Mouse (Mus musculus) lung, embryonic 16.5 days (tissue): ENCODE data around the gene Ceacam10. TPM values are rescaled to one million over a fixed set of nuclear protein-coding genes. Genes with fewer than 3 reads are reported as not detected.

Experiments used
- ATAC-seq: fragments of 200-750 bp; cut with Nextera tagmentation; 2 replicates; pipeline ENCODE4 v1.8.0; 2017; ENCODE audit warnings: low read depth, mild to moderate bottlenecking, moderate library complexity
- H3K27ac ChIP-seq: fragments of 300-500 bp; sonication (generic); 2 replicates; pipeline ENCODE4 v1.5.1; 2014; ENCODE audit warnings: mild to moderate bottlenecking, control low read depth, low read length
- H3K27me3 ChIP-seq: fragments of 300-500 bp; sonication (generic); 2 replicates; pipeline ENCODE4 v1.6.1; 2014; ENCODE audit warnings: low read depth, low read length, mixed read lengths; ENCODE audit not compliant: control insufficient read depth, insufficient read depth
- H3K36me3 ChIP-seq: fragments of 300-500 bp; sonication (generic); 2 replicates; pipeline ENCODE4 v1.6.1; 2014; ENCODE audit warnings: low read length; ENCODE audit not compliant: control insufficient read depth, insufficient read depth
- H3K4me1 ChIP-seq: fragments of 300-500 bp; sonication (generic); replicated peaks from 2 replicates; pipeline ENCODE4 v1.6.1; 2014; ENCODE audit warnings: low read length, mixed read lengths; ENCODE audit not compliant: control insufficient read depth, insufficient read depth
- H3K4me2 ChIP-seq: fragments of 300-500 bp; sonication (generic); 2 replicates; pipeline ENCODE4 v1.6.1; 2014; ENCODE audit warnings: low read depth, low read length, control low read depth
- H3K4me3 ChIP-seq: fragments of 300-500 bp; sonication (generic); 2 replicates; pipeline ENCODE4 v1.5.1; 2014; ENCODE audit warnings: mild to moderate bottlenecking, low read length, control low read depth
- H3K9ac ChIP-seq: fragments of 300-500 bp; sonication (generic); 2 replicates; pipeline ENCODE4 v1.6.1; 2014; ENCODE audit warnings: low read length, control low read depth
- H3K9me3 ChIP-seq: fragments of 300-500 bp; sonication (generic); 2 replicates; pipeline ENCODE4 v1.6.1; 2016; ENCODE audit warnings: low read length; ENCODE audit not compliant: control insufficient read depth
- WGBS: fragments of 180-500 bp; shearing (Covaris S2); extraction: QIAGEN DNeasy Blood & Tissue Kit; methylation state at CpG from one replicate; pipeline ENCODE4 v1.1.7; 2014; 5-methylcytosine and 5-hydroxymethylcytosine counted together
- polyA plus RNA-seq: library from polyadenylated mRNA; unstranded; fragments of >200 nt; fragmentation: Nextera tagmentation; extraction: Ambion mirVana; gene quantifications from 2 replicates; pipeline ENCODE4 v1.2.1, GENCODE M21; 2015

The Ceacam10 gene
- polyA plus RNA-seq, 1 experiment from 2014 or later: not detected

DNA sequence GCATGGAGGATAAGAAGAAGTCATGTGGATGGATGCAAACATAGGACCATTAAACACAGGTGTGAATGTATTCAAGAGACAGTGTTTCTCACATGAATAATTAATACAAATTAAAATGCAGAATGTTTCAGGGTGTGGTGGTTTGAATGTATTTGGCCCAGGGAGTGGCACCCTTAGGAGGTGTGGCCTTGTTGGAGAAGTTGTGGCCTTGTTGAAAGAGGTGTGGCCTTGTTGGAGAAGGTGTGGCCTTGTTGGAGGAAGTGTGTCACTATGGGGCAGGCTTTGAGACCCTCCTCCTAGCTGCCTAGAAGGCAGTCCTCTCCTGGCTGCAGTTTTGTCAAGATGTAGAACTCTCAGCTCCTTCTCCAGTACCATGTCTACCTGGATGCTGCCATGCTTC lies 5.6 kb upstream of the Ceacam10 start:
- H3K27me3 ChIP-seq: no peaks in the 10 kb centered on the region
- no peaks in the 10 kb centered on the region for H3K4me1 ChIP-seq
- H3K27ac ChIP-seq: no peak overlapping the region
- H3K9ac ChIP-seq: no peak overlapping the region
- H3K4me2 ChIP-seq: no peak overlapping the region
- H3K36me3 ChIP-seq: no peaks in the 10 kb centered on the region
- no peak overlapping the region for H3K4me3 ChIP-seq
- no peaks in the 10 kb centered on the region for H3K9me3 ChIP-seq
- ATAC-seq: no peak

DNA sequence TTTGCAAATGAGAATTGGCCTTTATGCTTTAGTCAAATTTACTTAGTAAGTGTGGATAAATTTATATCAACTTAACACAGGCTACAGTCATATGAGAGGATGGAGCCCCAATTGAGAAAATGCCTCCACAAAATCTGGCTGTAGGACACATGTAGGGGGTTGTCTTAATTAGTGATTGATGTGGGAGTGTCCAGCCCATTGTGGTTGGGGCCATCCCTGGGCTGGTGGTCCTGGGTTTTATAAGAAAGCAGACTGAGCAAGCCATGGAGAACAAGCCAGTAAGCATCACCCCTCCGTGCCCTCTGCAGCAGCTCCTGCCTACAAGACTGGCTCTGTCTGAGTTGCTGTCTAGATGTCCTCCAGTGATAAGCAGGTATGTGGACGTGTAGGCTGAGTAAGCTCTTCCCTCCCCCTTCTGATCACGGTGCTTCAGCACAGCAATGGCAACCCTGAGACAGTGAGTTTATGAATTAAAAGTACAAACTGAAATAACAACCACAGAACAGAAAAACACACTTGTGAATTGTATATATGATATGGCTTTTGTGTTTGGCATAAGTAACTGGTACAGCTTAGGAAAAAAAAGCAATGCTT lies 3.0 kb upstream of the Ceacam10 start:
- Histone ChIP-seq H3K4me1 (no peaks in the 10 kb centered on the region), H3K9me3 (no peaks in the 10 kb centered on the region), H3K27me3 (no peaks in the 10 kb centered on the region), H3K4me3 (no peak overlapping the region), H3K9ac (no peak overlapping the region), H3K36me3 (no peaks in the 10 kb centered on the region), H3K27ac (no peak overlapping the region), H3K4me2 (no peak overlapping the region)
- WGBS: 18% methylated on average over 3 of the region's 3 CpGs
- ATAC-seq: no peak

DNA sequence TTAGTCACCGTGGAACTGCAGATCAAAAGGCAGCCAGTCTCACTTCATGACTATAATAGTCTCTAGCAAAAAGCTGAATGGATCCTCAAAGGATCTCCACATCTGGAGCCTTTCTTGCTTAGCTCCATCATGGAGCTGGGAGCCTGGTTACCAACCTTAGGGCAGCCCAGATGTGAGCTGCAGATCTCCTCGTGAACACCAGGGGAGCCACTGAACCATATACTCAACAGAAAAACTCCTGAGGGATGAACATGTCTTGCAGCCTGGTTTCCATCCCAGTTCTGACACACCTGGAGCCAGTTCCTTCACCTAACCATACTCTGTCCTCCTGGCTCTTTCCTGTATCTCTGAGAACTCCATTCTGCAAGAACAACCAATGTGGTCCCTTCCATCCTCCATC lies 861 bp upstream of the Ceacam10 start:
- ATAC-seq: no peak
- 79% methylated on average over 2 of the region's 2 CpGs for WGBS
- Histone ChIP-seq H3K4me1 (no peaks in the 10 kb centered on the region), H3K36me3 (no peaks in the 10 kb centered on the region), H3K27me3 (no peaks in the 10 kb centered on the region), H3K27ac (no peak overlapping the region), H3K9me3 (no peaks in the 10 kb centered on the region), H3K9ac (no peak overlapping the region), H3K4me2 (no peak overlapping the region), H3K4me3 (no peak overlapping the region)

DNA sequence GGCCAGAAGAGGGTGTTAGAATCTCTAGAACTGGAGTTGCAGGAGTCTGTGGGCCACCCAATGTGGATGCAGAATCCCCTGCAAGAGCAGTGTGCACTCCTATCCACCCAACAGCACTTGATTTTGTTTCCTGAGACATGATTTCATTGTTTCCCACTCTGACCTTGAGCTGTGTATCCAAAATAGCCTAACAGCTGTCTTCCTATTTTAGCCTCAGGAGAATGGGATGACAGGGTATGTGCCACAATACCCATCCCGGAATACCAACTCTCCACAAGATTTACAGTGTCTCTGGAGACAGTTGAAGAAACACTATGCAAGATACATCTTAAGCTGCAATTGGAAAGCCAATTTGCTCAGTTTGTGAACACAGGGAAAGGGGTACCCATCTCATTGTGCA lies 20.9 kb downstream of the Ceacam10 start:
- Histone ChIP-seq H3K4me2 (no peak overlapping the region), H3K9ac (no peak overlapping the region), H3K27me3 (no peaks in the 10 kb centered on the region), H3K4me1 (no peaks in the 10 kb centered on the region), H3K4me3 (no peak overlapping the region), H3K27ac (no peak overlapping the region), H3K36me3 (no peaks in the 10 kb centered on the region), H3K9me3 (no peaks in the 10 kb centered on the region)
- WGBS: 87% methylated on average over 1 of the region's 1 CpGs
- no peak for ATAC-seq

DNA sequence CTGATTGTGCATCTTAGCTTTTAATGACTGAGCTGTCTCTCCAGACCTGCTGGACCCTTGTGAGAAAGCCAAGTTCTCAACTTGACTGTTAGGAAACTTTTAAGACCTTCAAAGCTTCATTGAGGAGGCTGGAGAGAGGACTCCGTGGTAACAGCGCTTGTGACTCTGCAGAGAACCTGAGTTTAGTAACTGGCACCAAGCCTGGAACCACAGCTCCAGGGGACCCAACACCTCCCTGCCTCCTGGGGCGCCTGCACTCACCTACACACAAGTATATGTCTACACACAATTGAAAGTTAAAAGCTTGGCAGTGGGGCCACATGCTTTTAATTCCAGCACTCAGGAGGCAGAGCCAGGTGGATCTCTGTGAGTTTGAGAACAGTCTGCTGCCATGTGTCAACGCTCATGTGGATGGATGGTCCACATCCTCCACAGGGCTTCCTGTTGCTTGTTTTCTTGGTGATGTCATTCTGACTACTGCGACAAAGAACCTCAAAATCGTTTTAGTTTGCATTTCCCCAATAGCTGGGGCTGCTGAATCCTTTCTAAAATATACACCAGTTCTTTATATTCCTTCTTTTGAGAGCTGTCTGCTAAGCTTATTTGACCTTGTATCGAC lies 25.3 kb downstream of the Ceacam10 start:
- Histone ChIP-seq H3K4me1 (no peaks in the 10 kb centered on the region), H3K4me2 (no peak overlapping the region), H3K36me3 (no peaks in the 10 kb centered on the region), H3K27ac (no peak overlapping the region), H3K4me3 (no peak overlapping the region), H3K9me3 (no peaks in the 10 kb centered on the region), H3K9ac (no peak overlapping the region), H3K27me3 (no peaks in the 10 kb centered on the region)
- no peak for ATAC-seq
- 55% methylated on average over 7 of the region's 7 CpGs for WGBS

DNA sequence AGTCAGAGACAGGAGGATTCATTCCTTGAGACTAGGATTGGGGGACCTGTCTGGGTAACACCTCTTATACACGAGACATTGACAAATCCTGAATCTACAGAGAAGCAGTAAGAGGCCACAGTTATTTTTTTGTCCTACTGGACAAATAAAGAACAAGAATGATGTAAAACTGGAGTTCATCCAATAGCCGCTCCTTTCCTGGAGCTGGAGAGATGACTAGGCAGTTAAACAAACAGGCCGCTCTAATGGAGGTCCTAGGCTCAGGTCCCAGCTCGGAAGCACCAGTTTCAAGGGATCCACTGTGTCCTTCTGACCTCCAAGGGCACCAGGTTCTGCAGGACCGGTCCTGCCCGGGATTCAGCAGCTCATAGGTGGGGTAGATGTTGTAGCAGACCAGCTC lies 27.8 kb downstream of the Ceacam10 start:
- no peak overlapping the region for H3K9ac ChIP-seq
- no peaks in the 10 kb centered on the region for H3K36me3 ChIP-seq
- no peaks in the 10 kb centered on the region for H3K27me3 ChIP-seq
- ATAC-seq: no peak
- no peak overlapping the region for H3K4me2 ChIP-seq
- H3K27ac ChIP-seq: no peak overlapping the region
- H3K9me3 ChIP-seq: no peaks in the 10 kb centered on the region
- 28% methylated on average over 6 of the region's 6 CpGs for WGBS
- H3K4me3 ChIP-seq: no peak overlapping the region
- H3K4me1 ChIP-seq: no peaks in the 10 kb centered on the region

DNA sequence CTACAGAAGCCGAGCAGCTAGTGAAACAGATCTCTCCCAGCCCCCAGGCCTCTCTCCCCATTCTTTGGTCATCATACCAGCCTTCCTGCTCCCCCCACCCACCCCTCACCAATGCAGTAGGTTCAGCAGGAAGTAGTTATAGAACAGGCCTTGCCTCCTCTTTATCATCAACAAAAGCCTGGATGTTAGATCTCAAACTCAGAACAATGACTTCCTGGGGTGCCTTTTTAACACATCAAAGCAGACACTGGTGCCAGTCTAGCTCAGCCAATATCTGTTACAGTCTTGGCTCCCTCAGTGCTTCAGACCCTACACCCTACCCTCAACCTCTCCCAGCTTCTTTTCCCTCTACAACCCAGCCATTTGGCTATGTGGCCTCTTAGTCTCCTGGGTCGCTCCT lies 32.0 kb downstream of the Ceacam10 start:
- Histone ChIP-seq H3K4me2 (no peak overlapping the region), H3K9ac (no peak overlapping the region), H3K9me3 (no peaks in the 10 kb centered on the region), H3K27me3 (no peaks in the 10 kb centered on the region), H3K4me1 (no peaks in the 10 kb centered on the region), H3K36me3 (no peaks in the 10 kb centered on the region), H3K27ac (no peak overlapping the region), H3K4me3 (no peak overlapping the region)
- WGBS: 33% methylated on average over 2 of the region's 2 CpGs
- no peak for ATAC-seq

DNA sequence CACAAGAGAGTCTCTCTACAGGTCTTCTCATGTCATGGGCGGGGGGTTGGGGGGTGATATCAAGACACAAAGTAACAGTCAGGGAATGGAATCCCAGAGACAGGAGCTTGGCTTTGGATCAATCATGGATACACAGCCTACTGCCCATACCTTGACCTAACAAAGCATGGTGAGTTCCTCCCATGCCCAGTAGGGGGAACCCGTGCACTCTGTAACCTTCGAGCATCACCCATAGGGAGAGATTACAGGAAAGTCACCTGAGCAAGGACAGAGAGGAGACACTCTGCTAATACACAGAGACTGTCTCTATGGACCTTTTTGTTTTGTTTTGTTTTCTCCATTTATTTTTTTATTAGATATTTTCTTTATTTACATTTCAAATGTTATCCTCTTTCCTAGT lies 40.5 kb downstream of the Ceacam10 start:
- 4% methylated on average over 3 of the region's 3 CpGs for WGBS
- no peak; the same call in 1 of the 2 replicates for ATAC-seq
- no peak overlapping the region for H3K27ac ChIP-seq
- H3K36me3 ChIP-seq: no peaks in the 10 kb centered on the region
- no peak overlapping the region for H3K4me2 ChIP-seq
- H3K9me3 ChIP-seq: no peaks in the 10 kb centered on the region
- H3K4me3 ChIP-seq: no peak overlapping the region
- no peaks in the 10 kb centered on the region for H3K4me1 ChIP-seq
- H3K9ac ChIP-seq: no peak overlapping the region
- H3K27me3 ChIP-seq: no peaks in the 10 kb centered on the region; the same call in 1 of the 2 replicates

DNA sequence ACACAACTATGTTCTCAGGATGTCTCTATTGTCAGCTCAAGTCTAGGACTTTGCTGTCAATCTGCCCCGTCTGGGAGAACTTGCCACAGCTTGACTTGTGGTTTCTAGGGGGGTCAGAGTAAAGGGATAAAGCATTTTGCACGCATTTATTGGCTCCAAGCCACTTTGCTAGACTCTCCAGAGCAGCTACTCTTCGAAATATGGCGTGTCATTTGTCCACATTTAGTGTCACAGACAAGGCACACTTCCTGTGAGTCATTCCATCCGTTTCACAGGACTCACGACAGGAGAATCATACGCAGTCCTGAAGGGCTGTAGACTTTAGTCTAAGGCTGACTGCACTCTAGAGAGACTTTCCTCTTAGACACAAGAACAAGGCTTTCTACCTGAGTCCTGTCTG lies 47.4 kb downstream of the Ceacam10 start:
- H3K4me3 ChIP-seq: no peak overlapping the region
- H3K27me3 ChIP-seq: no peaks in the 10 kb centered on the region; the same call in 1 of the 2 replicates
- no peaks in the 10 kb centered on the region for H3K9me3 ChIP-seq
- no peak overlapping the region for H3K9ac ChIP-seq
- 49% methylated on average over 7 of the region's 7 CpGs for WGBS
- no peak for ATAC-seq
- H3K36me3 ChIP-seq: no peaks in the 10 kb centered on the region
- no peaks in the 10 kb centered on the region for H3K4me1 ChIP-seq
- no peak overlapping the region for H3K4me2 ChIP-seq
- no peak overlapping the region for H3K27ac ChIP-seq

DNA sequence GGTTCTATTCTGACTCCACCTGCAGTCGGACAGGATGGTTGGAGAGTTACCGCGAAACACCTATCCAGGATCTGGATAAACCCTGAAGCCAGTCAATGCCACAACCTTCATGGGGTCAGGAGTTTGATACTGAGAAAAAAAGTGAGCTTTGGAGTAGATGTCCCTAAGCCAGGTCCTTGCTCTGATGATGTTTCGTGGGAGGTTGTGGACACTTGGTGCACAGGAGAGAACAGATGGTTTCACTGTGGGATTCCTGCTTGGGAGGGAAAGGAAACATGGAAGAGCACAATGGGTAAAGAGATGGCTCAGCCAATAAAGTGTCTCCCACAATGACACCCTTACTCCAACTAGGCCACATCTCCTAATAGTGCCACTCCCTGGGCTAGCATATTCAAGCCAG lies 50.2 kb downstream of the Ceacam10 start:
- H3K9me3 ChIP-seq: no peaks in the 10 kb centered on the region
- H3K9ac ChIP-seq: no peak overlapping the region
- no peaks in the 10 kb centered on the region for H3K4me1 ChIP-seq
- no peak overlapping the region for H3K4me2 ChIP-seq
- no peak overlapping the region for H3K4me3 ChIP-seq
- no peak overlapping the region for H3K27ac ChIP-seq
- no peaks in the 10 kb centered on the region for H3K27me3 ChIP-seq
- 89% methylated on average over 4 of the region's 4 CpGs for WGBS
- ATAC-seq: no peak
- no peaks in the 10 kb centered on the region for H3K36me3 ChIP-seq
